ENCODE assay signal across 8 mouse cellular contexts in genomic region chr5:96209459-96209858, GRCm38 (mm10). TPM values are rescaled to one million over a fixed set of nuclear protein-coding genes. Genes with fewer than 3 reads are reported as not detected.
A peak's percentile ranks its signal among the peaks of the same experiment; 100 is the strongest.
DNase-seq lines count a peak whose midpoint lies in the region; ATAC-seq lines count a peak whose summit lies in the region.

Gene Mrpl1, plus strand, starts transcription at chr5:96209493.

- peaks cover 19% of the 10 kb centered on the region for H3K4me1 ChIP-seq in forebrain, embryonic 10.5 days
- H3K4me1 ChIP-seq in heart, embryonic 15.5 days (replicated peaks), result peaks cover 22% of the 10 kb centered on the region
- peaks cover 9% of the 10 kb centered on the region for H3K4me1 ChIP-seq in liver, embryonic 16.5 days (ENCODE audit: control insufficient read depth, low read depth, low read length)
- H3K4me1 ChIP-seq in neural tube, embryonic 11.5 days (ENCODE audit: control insufficient read depth, insufficient read depth, low read length), result peaks cover 10% of the 10 kb centered on the region

- ATAC-seq in heart, embryonic 15.5 days (replicated peaks; ENCODE audit: insufficient number of reproducible peaks, insufficient read depth, low FRiP score, low read depth), result peak; percentile 62
- ATAC-seq in liver, embryonic 16.5 days (ENCODE audit: low read depth), result peak; percentile 59
- ATAC-seq in neural tube, embryonic 11.5 days (ENCODE audit: insufficient read depth, low FRiP score, low TSS enrichment), result peak; percentile 70

- WGBS in forebrain, embryonic 10.5 days, result 5% methylated on average over 17 of the region's 17 CpGs
- 2% methylated on average over 17 of the region's 17 CpGs for WGBS in heart, embryonic 15.5 days
- 0% methylated on average over 17 of the region's 17 CpGs for WGBS in liver, embryonic 16.5 days (ENCODE audit: insufficient replicate concordance)
- 4% methylated on average over 17 of the region's 17 CpGs for whole genome bisulfite sequencing in neural tube, embryonic 11.5 days

- peak within 1 kb of the TSS; percentile 80 for H3K4me3 ChIP-seq in forebrain, embryonic 10.5 days
- H3K4me3 ChIP-seq in heart, embryonic 15.5 days, result peak within 1 kb of the TSS; percentile 60
- H3K4me3 ChIP-seq in liver, embryonic 16.5 days (ENCODE audit: low read depth, low read length), result peak within 1 kb of the TSS; percentile 90
- peak within 1 kb of the TSS; percentile 78 for H3K4me3 ChIP-seq in neural tube, embryonic 11.5 days (ENCODE audit: low read depth, low read length)

- peak within 1 kb of the TSS; percentile 82 for H3K4me2 ChIP-seq in heart, embryonic 15.5 days
- H3K4me2 ChIP-seq in liver, embryonic 16.5 days (ENCODE audit: low read depth, low read length), result peak within 1 kb of the TSS; percentile 91
- peak within 1 kb of the TSS; percentile 49 for H3K4me2 ChIP-seq in neural tube, embryonic 11.5 days (ENCODE audit: low read depth)

- peak within 1 kb of the TSS; percentile 63 for H3K9ac ChIP-seq in heart, embryonic 15.5 days
- peak within 1 kb of the TSS; percentile 67 for H3K9ac ChIP-seq in liver, embryonic 16.5 days (ENCODE audit: low read depth, low read length)
- peak within 1 kb of the TSS; percentile 74 for H3K9ac ChIP-seq in neural tube, embryonic 11.5 days (ENCODE audit: low read length)

- H3K27ac ChIP-seq in forebrain, embryonic 10.5 days, result peak within 1 kb of the TSS; percentile 89
- H3K27ac ChIP-seq in heart, embryonic 15.5 days, result peak within 1 kb of the TSS; percentile 83
- peak within 1 kb of the TSS; percentile 89 for H3K27ac ChIP-seq in liver, embryonic 16.5 days (ENCODE audit: low read length)
- H3K27ac ChIP-seq in neural tube, embryonic 11.5 days (ENCODE audit: low read depth, low read length), result peak within 1 kb of the TSS; percentile 54

- DNase-seq in MEL-GATA-1-ER (ENCODE audit: extremely low read depth, low read depth), result peak; percentile 79
- DNase-seq in c-Kit-negative CD71-positive TER-119-positive erythroid progenitor cells, embryonic 14.5 days (ENCODE audit: low read depth, low spot score), result peak; percentile 29
- peak; percentile 28 for DNase-seq in forebrain, embryonic 10.5 days (ENCODE audit: extremely low spot score, low spot score)
- DNase-seq in kidney, postnatal 4 days, result peak; percentile 47 to 66
- no peak for DNase-seq in neural tube, embryonic 11.5 days (ENCODE audit: low spot score)
- DNase-seq in thymus, postnatal 36 days, result peak; percentile 62 to 68

- no peaks in the 10 kb centered on the region for H3K9me3 ChIP-seq in forebrain, embryonic 10.5 days
- no peaks in the 10 kb centered on the region for H3K9me3 ChIP-seq in heart, embryonic 15.5 days (replicated peaks)
- no peaks in the 10 kb centered on the region for H3K9me3 ChIP-seq in liver, embryonic 16.5 days (replicated peaks; ENCODE audit: control insufficient read depth, low read length)
- H3K9me3 ChIP-seq in neural tube, embryonic 11.5 days (ENCODE audit: control insufficient read depth, low read length), result no peaks in the 10 kb centered on the region

- peaks cover 8% of the 10 kb centered on the region for H3K36me3 ChIP-seq in forebrain, embryonic 10.5 days (replicated peaks)
- peaks cover 7% of the 10 kb centered on the region; the same call in 1 of the 2 replicates for H3K36me3 ChIP-seq in heart, embryonic 15.5 days
- 0 out of 2 replicates have a peak, but pooled peaks cover 4% of the 10 kb centered on the region for H3K36me3 ChIP-seq in liver, embryonic 16.5 days (ENCODE audit: control insufficient read depth, insufficient read depth)
- no peaks in the 10 kb centered on the region for H3K36me3 ChIP-seq in neural tube, embryonic 11.5 days (ENCODE audit: control insufficient read depth, insufficient read depth, low read length)

- no peaks in the 10 kb centered on the region for H3K27me3 ChIP-seq in forebrain, embryonic 10.5 days (ENCODE audit: poor library complexity, severe bottlenecking)
- no peaks in the 10 kb centered on the region for H3K27me3 ChIP-seq in heart, embryonic 15.5 days
- H3K27me3 ChIP-seq in liver, embryonic 16.5 days (ENCODE audit: control insufficient read depth, insufficient read depth, low read depth, low read length), result no peaks in the 10 kb centered on the region
- no peaks in the 10 kb centered on the region for H3K27me3 ChIP-seq in neural tube, embryonic 11.5 days (ENCODE audit: control insufficient read depth, insufficient read depth, low read length)

RNA-seq across cellular contexts. Expression of gene Mrpl1, which starts in this region (rescaled TPM):
- polyA plus RNA-seq in forebrain, embryonic 10.5 days (2016; fragmentation: Nextera tagmentation; extraction: Ambion mirVana), result 22.9 and 23.2 TPM in 2 replicates
- 18.2 and 22.0 TPM in 2 replicates for polyA plus RNA-seq in heart, embryonic 15.5 days (2015; fragmentation: Nextera tagmentation; extraction: Ambion mirVana)
- 14.0 and 14.8 TPM in 2 replicates for polyA plus RNA-seq in liver, embryonic 16.5 days (2015; fragmentation: Nextera tagmentation; extraction: Ambion mirVana)
- polyA plus RNA-seq in neural tube, embryonic 11.5 days (2014; fragmentation: Nextera tagmentation; extraction: Ambion mirVana), result 22.3 and 23.2 TPM in 2 replicates
